Mouse (Mus musculus) stomach, embryonic 16.5 days (tissue): Measurements from ENCODE around the gene Tex36. TPM values are rescaled to one million over a fixed set of nuclear protein-coding genes. Genes with fewer than 3 reads are reported as not detected.

Experiments
- ATAC-seq: fragments of 200-750 bp; cut with Nextera tagmentation; 2 replicates; pipeline ENCODE4 v1.8.0; 2017; ENCODE audit warnings: moderate number of reproducible peaks, moderate TSS enrichment; ENCODE audit not compliant: insufficient read depth, low FRiP score
- H3K27ac ChIP-seq: fragments of 300-500 bp; sonication (generic); 2 replicates; pipeline ENCODE4 v1.5.1; 2014; ENCODE audit warnings: low read length
- H3K27me3 ChIP-seq: fragments of 300-500 bp; sonication (generic); 2 replicates; pipeline ENCODE4 v1.6.1; 2014; ENCODE audit warnings: low read length, control low read depth, mixed read lengths; ENCODE audit not compliant: control insufficient read depth, insufficient read depth
- H3K36me3 ChIP-seq: fragments of 300-500 bp; sonication (generic); 2 replicates; pipeline ENCODE4 v1.6.1; 2014; ENCODE audit warnings: low read length; ENCODE audit not compliant: control insufficient read depth, insufficient read depth
- H3K4me1 ChIP-seq: fragments of 300-500 bp; sonication (generic); 2 replicates; pipeline ENCODE4 v1.6.1; 2014; ENCODE audit warnings: low read length, control low read depth, mixed read lengths; ENCODE audit not compliant: control insufficient read depth, insufficient read depth
- H3K4me2 ChIP-seq: fragments of 300-500 bp; sonication (generic); 2 replicates; pipeline ENCODE4 v1.6.1; 2014; ENCODE audit warnings: low read depth, low read length, mixed read lengths
- H3K4me3 ChIP-seq: fragments of 300-500 bp; sonication (generic); replicated peaks from 2 replicates; pipeline ENCODE4 v1.5.1; 2014; ENCODE audit warnings: mild to moderate bottlenecking, low read length
- H3K9ac ChIP-seq: fragments of 300-500 bp; sonication (generic); 2 replicates; pipeline ENCODE4 v1.6.1; 2014; ENCODE audit warnings: low read length
- H3K9me3 ChIP-seq: fragments of 300-500 bp; sonication (generic); replicated peaks from 2 replicates; pipeline ENCODE4 v1.6.1; 2016; ENCODE audit warnings: low read length, control low read depth; ENCODE audit not compliant: control insufficient read depth
- WGBS: fragments of 180-500 bp; shearing (Covaris S2); extraction: QIAGEN DNeasy Blood & Tissue Kit; methylation state at CpG from one replicate; pipeline ENCODE4 v1.1.7; 2014; 5-methylcytosine and 5-hydroxymethylcytosine counted together
- polyA plus RNA-seq: library from polyadenylated mRNA; unstranded; fragments of >200 nt; fragmentation: Nextera tagmentation; extraction: Ambion mirVana; gene quantifications from 2 replicates; pipeline ENCODE4 v1.2.1, GENCODE M21; 2015

Tex36 gene
- not detected in 2 replicates for polyA plus RNA-seq

DNA sequence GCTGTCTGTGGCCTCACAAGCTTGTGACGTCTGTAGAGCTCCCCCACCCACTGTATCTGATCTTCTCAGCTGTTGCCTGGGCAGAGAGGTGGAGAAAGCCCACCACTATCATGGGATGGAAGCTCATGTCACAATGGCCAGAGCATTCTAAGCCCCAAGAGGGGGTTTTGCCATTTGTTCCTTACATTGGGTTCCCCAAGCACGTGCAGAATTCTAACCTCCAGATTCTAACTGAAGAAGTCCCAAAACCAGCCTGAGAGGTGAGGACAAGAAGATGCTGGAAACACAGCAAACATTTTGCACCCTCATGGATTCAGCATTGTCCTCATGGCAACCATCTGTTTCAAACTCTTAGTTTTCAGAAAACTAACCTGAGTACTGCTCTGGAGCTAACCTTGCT lies at the start of gene Tex36:
TSS of gene Tex36 (minus strand) at position 101 of the 400 bp plus-strand sequence.
- WGBS, result 47% methylated on average over 2 of the region's 2 CpGs
- no peak within 1 kb of the TSS for H3K4me3 ChIP-seq
- no peak within 1 kb of the TSS for H3K4me2 ChIP-seq
- H3K9ac ChIP-seq, result no peak within 1 kb of the TSS
- H3K9me3 ChIP-seq, result no peaks in the 10 kb centered on the region
- no peaks in the 10 kb centered on the region for H3K36me3 ChIP-seq
- H3K27me3 ChIP-seq, result no peaks in the 10 kb centered on the region
- no peak for ATAC-seq
- H3K27ac ChIP-seq, result no peak within 1 kb of the TSS
- no peaks in the 10 kb centered on the region for H3K4me1 ChIP-seq

DNA sequence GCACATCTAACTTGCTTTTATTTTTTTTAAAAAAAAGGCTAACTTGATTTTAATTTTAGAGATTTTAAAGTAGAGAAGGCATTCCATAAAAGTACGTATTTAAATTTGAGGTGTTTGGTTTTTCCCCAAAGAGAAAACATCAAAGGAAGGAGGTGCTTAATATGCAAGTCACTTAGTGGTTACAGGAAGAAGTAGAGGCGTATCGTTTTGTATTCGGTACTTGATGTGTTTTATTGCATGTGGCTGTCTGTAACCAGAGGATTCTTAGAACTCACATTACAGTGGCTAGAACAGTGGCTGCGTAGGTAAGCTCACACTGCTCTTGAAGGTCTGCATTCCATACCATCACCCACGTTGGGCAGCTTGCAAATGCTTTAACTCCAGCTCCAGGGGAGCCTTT lies 43.8 kb upstream of the Tex36 start:
- no peak for ATAC-seq
- Histone ChIP-seq H3K4me1 (no peaks in the 10 kb centered on the region), H3K27me3 (no peaks in the 10 kb centered on the region), H3K36me3 (peaks cover 19% of the 10 kb centered on the region), H3K4me3 (no peak overlapping the region), H3K4me2 (no peak overlapping the region), H3K9me3 (no peaks in the 10 kb centered on the region), H3K27ac (no peak overlapping the region), H3K9ac (no peak overlapping the region)
- WGBS, result 91% methylated on average over 6 of the region's 6 CpGs

DNA sequence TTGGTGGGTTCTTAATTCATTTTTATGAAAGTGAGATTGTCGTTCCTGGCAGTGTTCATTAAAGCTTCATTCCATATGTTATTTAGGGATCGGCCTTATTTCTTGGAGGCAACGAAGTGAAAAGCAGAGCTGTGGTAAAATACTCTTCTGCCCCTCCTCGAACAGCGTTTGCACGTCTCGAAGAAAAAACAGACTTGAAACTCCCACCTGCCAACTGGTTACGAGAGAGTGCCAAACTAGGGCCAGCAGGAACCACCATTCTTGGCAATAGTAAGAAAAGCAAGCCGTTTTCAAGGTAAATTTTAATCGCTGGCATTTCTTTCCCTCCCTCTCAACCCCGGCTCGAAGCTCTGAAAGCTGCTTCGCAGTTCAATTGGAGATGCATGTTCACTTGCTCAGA lies 36.9 kb upstream of the Tex36 start:
- no peak overlapping the region for H3K27ac ChIP-seq
- H3K27me3 ChIP-seq, result no peaks in the 10 kb centered on the region
- no peak for ATAC-seq
- peaks cover 7% of the 10 kb centered on the region for H3K4me1 ChIP-seq
- H3K4me2 ChIP-seq, result peak overlapping the region; percentile 72
- peak overlapping the region; percentile 92 for H3K4me3 ChIP-seq
- peaks cover 9% of the 10 kb centered on the region; the same call in 1 of the 2 replicates for H3K36me3 ChIP-seq
- WGBS, result 88% methylated on average over 13 of the region's 13 CpGs
- H3K9me3 ChIP-seq, result no peaks in the 10 kb centered on the region
- H3K9ac ChIP-seq, result 0 out of 2 replicates have a peak overlapping the region, but pooled peaks have one; percentile 2

DNA sequence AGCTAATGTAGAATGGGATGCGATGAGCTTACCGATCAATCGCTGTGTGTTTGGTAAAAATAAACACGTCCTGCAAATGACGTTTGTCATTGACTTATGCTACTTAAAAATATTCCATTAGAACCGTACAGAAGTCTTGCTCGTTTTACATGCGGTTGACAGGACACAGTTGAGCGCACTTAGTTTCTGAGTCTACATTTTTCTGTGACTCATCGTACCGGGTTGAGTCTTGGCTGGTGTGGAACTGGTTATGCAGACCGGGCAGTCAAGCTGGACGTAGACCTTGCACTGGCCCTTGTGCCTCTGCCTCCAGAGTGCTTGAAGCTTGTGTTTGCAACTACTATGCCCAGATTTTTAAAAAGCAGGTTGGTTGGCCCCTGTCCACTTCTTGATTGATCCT lies 36.3 kb upstream of the Tex36 start:
- Histone ChIP-seq H3K27ac (peak overlapping the region; percentile 91; the same call in 1 of the 2 replicates), H3K27me3 (no peaks in the 10 kb centered on the region), H3K4me3 (peak overlapping the region; percentile 92), H3K4me1 (peaks cover 7% of the 10 kb centered on the region), H3K36me3 (peaks cover 7% of the 10 kb centered on the region; the same call in 1 of the 2 replicates), H3K9me3 (no peaks in the 10 kb centered on the region), H3K4me2 (peak overlapping the region; percentile 72), H3K9ac (peak overlapping the region; percentile 97)
- WGBS, result 5% methylated on average over 13 of the region's 13 CpGs
- no peak for ATAC-seq

DNA sequence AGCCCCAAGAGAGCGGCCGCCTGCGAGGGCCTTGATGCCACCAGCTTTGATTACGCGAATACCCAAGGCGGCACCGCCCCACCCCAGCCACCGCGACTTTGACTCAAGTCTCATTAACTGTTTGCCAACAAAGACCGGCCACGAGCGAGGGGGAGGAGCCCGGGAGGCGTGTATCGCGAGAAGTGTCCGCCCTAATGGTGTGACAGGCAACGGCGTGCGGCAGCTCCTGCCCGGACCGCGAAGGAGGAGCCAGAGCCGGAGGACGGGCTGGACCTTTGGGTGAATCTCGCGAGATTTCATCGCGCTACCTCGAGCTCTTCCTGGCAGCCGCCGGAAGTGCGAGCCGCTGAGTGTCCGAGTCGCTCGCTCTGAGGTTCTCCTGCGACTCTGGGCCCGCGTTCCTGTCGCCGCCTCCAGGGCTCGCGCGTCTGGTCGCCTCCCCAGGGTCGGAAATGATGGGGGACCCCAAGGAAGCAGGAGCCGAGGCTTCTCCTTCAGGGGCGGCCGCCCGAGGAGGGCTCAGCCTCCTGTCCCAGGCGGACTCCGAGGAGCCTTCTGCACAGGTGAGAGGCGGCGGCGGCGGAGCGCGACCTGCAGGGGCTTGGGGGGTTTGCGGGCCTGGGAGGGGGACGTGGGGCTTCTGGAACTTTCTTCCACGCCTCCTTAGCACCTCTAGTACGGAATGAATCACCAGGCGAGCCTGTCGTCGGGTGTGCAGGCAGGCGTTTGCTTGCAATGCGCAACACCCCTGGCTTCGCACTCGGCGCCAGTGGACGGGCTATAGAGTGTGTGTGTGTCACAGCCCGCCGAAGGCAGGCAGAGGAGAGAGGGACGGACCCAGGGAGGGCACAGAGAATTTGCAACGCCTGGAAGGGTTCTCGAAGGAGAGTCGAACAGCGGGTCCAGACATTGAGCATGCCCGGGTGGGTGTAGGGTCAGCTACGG lies 35.7 kb upstream of the Tex36 start, which contains the start of gene Edrf1:
TSS of gene Edrf1 (plus strand) at position 183 of the 945 bp plus-strand sequence.
- H3K4me1 ChIP-seq, result peaks cover 7% of the 10 kb centered on the region
- no peaks in the 10 kb centered on the region for H3K27me3 ChIP-seq
- ATAC-seq, result peak; percentile 98
- peak within 1 kb of the TSS; percentile 92 for H3K4me3 ChIP-seq
- H3K36me3 ChIP-seq, result peaks cover 7% of the 10 kb centered on the region; the same call in 1 of the 2 replicates
- H3K4me2 ChIP-seq, result peak within 1 kb of the TSS; percentile 81
- peak within 1 kb of the TSS; percentile 97 for H3K9ac ChIP-seq
- WGBS, result under 1% methylated on average over 80 of the region's 81 CpGs
- H3K27ac ChIP-seq, result peak within 1 kb of the TSS; percentile 91
- H3K9me3 ChIP-seq, result no peaks in the 10 kb centered on the region

DNA sequence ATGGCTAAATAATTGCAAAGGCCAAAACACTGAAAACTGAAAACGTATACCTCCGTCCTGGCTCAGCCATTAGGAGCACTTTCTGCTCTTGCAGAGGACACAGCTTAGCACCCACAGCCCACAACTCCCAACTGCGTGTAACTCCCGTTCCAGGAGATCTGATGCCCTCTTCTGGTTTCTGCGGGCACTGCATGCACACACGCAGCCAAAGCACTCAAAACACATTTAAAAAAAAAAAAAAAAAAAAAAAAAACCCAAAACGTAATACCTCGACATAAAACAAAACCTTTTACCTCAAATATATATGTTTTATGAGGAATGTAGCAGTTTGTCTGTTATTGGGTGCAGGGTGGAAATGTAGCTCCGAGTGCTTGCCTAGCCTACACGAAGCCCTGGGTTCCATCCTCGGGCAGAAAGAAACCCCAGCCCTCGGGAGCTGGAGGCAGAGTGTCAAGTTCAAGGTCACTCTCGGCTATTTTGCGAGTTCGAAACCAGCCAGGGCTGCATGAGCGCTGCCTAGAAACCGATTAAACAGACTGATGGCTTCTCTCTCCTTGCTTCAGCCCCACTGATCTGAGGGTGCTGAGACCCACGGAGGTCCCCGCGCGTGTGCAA lies 34.9 kb upstream of the Tex36 start:
- H3K4me3 ChIP-seq, result peak overlapping the region; percentile 92
- peaks cover 7% of the 10 kb centered on the region; the same call in 1 of the 2 replicates for H3K36me3 ChIP-seq
- H3K27me3 ChIP-seq, result no peaks in the 10 kb centered on the region
- H3K4me2 ChIP-seq, result peak overlapping the region; percentile 81
- H3K4me1 ChIP-seq, result peaks cover 7% of the 10 kb centered on the region
- peak overlapping the region; percentile 86 for H3K9ac ChIP-seq
- ATAC-seq, result peak; percentile 9; the same call in 1 of the 2 replicates
- H3K27ac ChIP-seq, result peak overlapping the region; percentile 88
- 3% methylated on average over 21 of the region's 21 CpGs for WGBS
- H3K9me3 ChIP-seq, result no peaks in the 10 kb centered on the region

DNA sequence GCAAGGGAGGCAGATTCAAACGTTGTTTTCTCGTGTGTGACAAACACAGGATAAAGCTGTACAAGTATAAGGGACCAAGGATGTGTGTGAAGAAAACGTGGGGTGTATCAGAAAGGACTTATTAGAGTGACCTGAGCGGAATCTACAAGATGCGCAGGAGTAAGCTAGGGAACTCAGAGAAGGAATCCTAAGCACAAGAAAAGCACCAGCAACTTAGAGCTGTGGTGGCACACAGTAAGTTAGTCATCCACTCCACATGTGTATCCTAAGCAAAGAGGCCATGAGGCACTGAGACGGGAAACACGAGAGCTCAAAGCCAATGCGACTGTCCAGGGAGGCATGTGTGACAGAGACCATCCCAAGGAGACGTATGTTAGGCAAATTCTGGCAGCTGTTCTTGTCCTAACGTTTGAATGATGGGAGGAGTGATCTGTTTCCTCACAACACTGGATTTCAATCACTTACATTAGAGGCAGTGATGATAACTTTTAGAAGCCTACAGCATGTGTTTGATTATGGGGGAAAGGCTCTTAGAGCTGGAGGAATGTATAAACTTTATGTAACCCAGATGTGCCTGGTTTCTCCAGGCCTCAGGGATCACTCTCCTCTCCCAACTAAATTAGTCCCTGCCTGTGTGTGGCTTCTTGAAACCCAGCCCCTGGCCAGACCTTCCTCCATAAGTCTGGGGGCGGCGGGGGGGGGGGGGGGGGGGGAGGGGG lies 33.1 kb upstream of the Tex36 start:
- H3K27me3 ChIP-seq, result no peaks in the 10 kb centered on the region
- H3K4me1 ChIP-seq, result peaks cover 7% of the 10 kb centered on the region
- H3K36me3 ChIP-seq, result no peaks in the 10 kb centered on the region
- no peak for ATAC-seq
- peak overlapping the region; percentile 62 for H3K27ac ChIP-seq
- H3K4me2 ChIP-seq, result no peak overlapping the region
- no peak overlapping the region for H3K9ac ChIP-seq
- 44% methylated on average over 10 of the region's 12 CpGs for WGBS
- no peaks in the 10 kb centered on the region for H3K9me3 ChIP-seq
- H3K4me3 ChIP-seq, result no peak overlapping the region

DNA sequence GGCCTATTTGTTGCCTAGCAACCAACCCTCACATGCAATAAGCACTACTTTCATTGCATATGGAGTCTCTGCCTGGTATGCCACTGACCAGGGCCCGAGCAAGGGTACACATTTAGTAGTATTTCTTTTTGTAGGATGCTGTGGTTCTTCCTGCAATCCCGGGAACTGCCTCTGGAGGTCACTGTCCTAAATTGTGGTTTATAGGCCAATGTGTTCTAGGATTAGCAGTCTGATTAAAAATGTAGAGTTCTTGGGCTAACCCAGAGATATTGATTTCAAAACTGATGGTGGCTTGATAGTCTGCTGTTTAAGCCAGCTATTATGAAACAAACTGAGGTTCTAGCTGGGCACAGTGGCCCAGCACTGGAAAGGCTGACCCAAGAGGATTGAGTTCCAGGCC lies 30.5 kb upstream of the Tex36 start:
- no peaks in the 10 kb centered on the region for H3K4me1 ChIP-seq
- H3K36me3 ChIP-seq, result no peaks in the 10 kb centered on the region
- WGBS, result 22% methylated on average over 2 of the region's 2 CpGs
- no peak overlapping the region for H3K27ac ChIP-seq
- H3K4me3 ChIP-seq, result no peak overlapping the region
- no peaks in the 10 kb centered on the region for H3K27me3 ChIP-seq
- H3K9me3 ChIP-seq, result no peaks in the 10 kb centered on the region
- no peak overlapping the region for H3K4me2 ChIP-seq
- no peak overlapping the region for H3K9ac ChIP-seq
- ATAC-seq, result no peak
